Mouse (Mus musculus): ENCODE data around the gene Tox3.

Gene Tox3

DNA sequence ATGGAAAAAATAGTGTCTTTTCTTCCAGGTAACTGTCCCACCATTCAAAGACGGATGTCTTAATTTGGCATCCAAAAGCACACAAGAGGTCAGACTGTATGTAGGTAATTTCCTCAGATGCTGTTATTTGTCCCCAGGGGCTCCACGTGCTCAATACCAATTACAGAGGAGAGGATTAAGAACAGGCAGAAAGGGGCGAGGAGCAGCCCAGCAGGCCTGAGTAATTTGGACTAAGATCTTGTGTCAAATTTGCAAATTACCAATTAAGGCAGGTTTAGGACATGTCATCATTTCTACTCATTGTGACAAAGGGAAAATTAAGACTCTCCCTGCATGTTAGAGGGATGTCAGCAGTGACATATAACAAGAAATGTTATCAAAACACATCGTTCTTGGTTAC lies 106.7 kb downstream of the Tox3 start:
- no peak for DNase-seq (ENCODE audit: low read depth)

DNA sequence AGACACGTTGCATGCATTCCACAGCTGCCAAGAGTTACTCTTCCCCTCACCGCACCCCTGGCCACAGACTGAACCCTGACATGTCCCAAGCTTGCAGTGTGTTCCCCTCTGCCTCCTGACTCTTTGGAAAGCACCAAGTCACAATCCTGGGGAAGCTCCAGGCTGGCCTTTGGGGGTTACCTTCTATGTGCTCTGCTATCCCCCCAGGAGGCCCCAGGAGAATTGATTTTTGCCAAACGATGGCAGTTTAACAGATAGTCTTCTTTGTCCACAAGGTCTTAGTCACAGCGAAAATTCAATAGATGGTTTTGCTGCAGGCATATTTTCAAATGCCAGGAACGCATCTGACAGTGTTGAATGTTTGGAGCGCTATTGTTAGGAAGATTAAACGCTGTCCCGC lies 115.6 kb downstream of the Tox3 start:
- DNase-seq (ENCODE audit: low read depth) = no peak

DNA sequence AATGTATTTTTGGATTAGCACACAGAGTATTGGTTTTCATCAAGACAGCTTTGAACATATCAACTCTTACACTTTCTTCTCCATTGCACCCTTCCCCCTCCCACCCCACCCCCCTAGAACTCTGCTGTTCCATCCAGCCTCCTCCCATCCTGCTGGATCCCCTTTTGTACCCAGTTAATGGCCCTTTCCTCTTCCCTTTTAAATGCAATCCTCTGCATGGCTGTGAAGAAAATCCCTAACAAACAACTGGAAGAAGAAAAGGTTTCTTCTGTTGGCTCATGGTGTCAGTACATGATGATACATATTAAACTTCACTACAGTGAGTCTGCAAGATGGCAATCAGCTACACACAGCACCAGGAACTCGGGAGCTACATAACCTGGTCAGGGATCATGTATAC lies 124.0 kb downstream of the Tox3 start:
- DNase-seq (ENCODE audit: low read depth) = no peak

DNA sequence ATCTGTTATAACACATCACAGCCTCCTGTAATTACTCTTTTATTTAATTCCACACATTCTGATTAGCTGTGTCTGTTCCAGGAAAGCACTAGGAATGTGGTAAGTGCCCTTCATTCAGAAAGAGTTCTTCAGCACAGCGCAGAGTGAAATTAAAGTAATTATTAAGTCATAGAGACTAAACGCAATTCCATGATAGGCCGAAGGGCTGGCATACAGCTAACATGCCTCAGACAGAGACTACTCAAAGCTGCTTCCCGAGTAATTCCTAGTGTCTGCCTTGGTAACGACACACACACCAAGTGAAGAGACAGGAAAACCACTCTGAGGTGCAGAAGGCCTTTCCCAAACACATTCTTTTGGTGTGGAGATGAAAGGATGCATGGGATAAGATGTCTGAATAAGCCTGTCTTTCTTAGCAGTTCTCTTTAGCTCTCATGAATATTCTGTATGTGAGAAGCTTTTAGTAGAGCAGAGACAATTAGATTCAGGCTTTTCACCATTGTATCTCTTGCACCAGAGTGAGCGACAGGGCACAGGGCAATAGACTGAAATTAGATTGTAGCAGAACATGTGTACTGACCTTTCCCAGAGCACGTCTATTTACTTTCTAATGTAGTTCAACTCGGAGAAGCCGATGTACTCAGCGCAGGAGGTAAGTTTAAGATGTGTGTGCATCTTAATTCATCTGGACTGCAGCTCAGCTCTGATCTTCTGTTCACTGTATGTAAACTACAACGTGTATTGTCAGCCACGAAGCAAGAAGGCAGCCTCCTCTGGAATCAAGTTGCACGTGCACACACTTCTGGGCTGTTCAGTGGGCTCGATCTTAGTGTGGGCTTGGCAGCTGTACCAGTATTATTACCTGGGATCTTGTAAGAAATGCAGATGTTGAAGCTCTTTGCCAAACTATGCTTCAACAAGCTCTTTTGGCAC lies 138.8 kb downstream of the Tox3 start:
- DNase-seq (ENCODE audit: low read depth) = no peak

All from naive thymus-derived CD4-positive, alpha-beta T cell, adult 2 months (primary cell).